Mouse (Mus musculus): ENCODE data around the gene Edaradd.
"Not testable (repeated sequence)": the region's sequence is repeated elsewhere in the genome, so short reads cannot be mapped to it uniquely, and the experiment has no call there.

Gene Edaradd

GRCm38 (mm10) chr13:12511189-12511965 is 8.9 kb downstream of the Edaradd start:
- DNase-seq (ENCODE audit: low spot score in 2 of 2): no peak

GRCm38 (mm10) chr13:12510032-12510431 is 10.2 kb downstream of the Edaradd start:
- no peak for DNase-seq (ENCODE audit: low spot score in 2 of 2)

- DNase-seq (ENCODE audit: low spot score in 2 of 2): no peak
Observed at GRCm38 (mm10) chr13:12507426-12507825, 12.8 kb downstream of the Edaradd start.

- DNase-seq (ENCODE audit: low spot score in 2 of 2): peak in 1 of 2 experiments; percentile 53
Observed at GRCm38 (mm10) chr13:12505359-12505758, 14.9 kb downstream of the Edaradd start.

GRCm38 (mm10) chr13:12503238-12503751 is 16.9 kb downstream of the Edaradd start:
- no peak for DNase-seq (ENCODE audit: low spot score in 2 of 2)

GRCm38 (mm10) chr13:12502665-12503237 is 17.5 kb downstream of the Edaradd start:
- no peak for DNase-seq (ENCODE audit: low spot score in 2 of 2)

- no peak for DNase-seq (ENCODE audit: low spot score in 2 of 2)
Observed at GRCm38 (mm10) chr13:12499107-12499506, 21.1 kb downstream of the Edaradd start.

- no peak for DNase-seq (ENCODE audit: low spot score in 2 of 2)
Observed at GRCm38 (mm10) chr13:12497809-12498208, 22.4 kb downstream of the Edaradd start.

GRCm38 (mm10) chr13:12494750-12495149 is 25.5 kb downstream of the Edaradd start:
- no peak for DNase-seq (ENCODE audit: low spot score in 2 of 2)

- DNase-seq (ENCODE audit: low spot score in 2 of 2): no peak
Observed at GRCm38 (mm10) chr13:12492515-12492914, 27.7 kb downstream of the Edaradd start.

- no peak for DNase-seq (ENCODE audit: low spot score in 2 of 2)
Observed at GRCm38 (mm10) chr13:12485640-12486039, 34.6 kb downstream of the Edaradd start.

GRCm38 (mm10) chr13:12485197-12485596 is 35.0 kb downstream of the Edaradd start:
- no peak for DNase-seq (ENCODE audit: low spot score in 2 of 2)

GRCm38 (mm10) chr13:12479802-12480201 is 40.4 kb downstream of the Edaradd start:
- no peak for DNase-seq (ENCODE audit: low spot score in 2 of 2)

GRCm38 (mm10) chr13:12478301-12478700 is 41.9 kb downstream of the Edaradd start:
- no peak for DNase-seq (ENCODE audit: low spot score in 2 of 2)

- no peak for DNase-seq (ENCODE audit: low spot score in 2 of 2)
Observed at GRCm38 (mm10) chr13:12476886-12477285, 43.4 kb downstream of the Edaradd start.

- no peak for DNase-seq (ENCODE audit: low spot score in 2 of 2)
Observed at GRCm38 (mm10) chr13:12475239-12475638, 45.0 kb downstream of the Edaradd start.

GRCm38 (mm10) chr13:12473724-12474378 is 46.4 kb downstream of the Edaradd start:
- DNase-seq (ENCODE audit: low spot score in 2 of 2): peak; percentile 70 to 88

GRCm38 (mm10) chr13:12468488-12468887 is 51.8 kb downstream of the Edaradd start:
- no peak for DNase-seq (ENCODE audit: low spot score in 2 of 2)

- no peak for DNase-seq (ENCODE audit: low spot score in 2 of 2)
Observed at GRCm38 (mm10) chr13:12464844-12465243, 55.4 kb downstream of the Edaradd start, which contains the start of gene Lgals8. Lgals8 (minus strand) TSS chr13:12464944.

GRCm38 (mm10) chr13:12464159-12464558 is 56.1 kb downstream of the Edaradd start:
- DNase-seq (ENCODE audit: low spot score in 2 of 2): not testable (repeated sequence)

GRCm38 (mm10) chr13:12462623-12463022 is 57.6 kb downstream of the Edaradd start:
- no peak for DNase-seq (ENCODE audit: low spot score in 2 of 2)

GRCm38 (mm10) chr13:12461730-12462119 is 58.5 kb downstream of the Edaradd start:
- no peak for DNase-seq (ENCODE audit: low spot score in 2 of 2)

Measured in spleen, postnatal 4 days (tissue).